Mouse (Mus musculus) urinary bladder, postnatal 14 days (tissue): ENCODE results near the gene Batf.

Source experiments
- DNase-seq: peaks from one replicate; pipeline ENCODE4 v3.0.0; 2021; ENCODE audit warnings: low spot score

Batf gene

DNA sequence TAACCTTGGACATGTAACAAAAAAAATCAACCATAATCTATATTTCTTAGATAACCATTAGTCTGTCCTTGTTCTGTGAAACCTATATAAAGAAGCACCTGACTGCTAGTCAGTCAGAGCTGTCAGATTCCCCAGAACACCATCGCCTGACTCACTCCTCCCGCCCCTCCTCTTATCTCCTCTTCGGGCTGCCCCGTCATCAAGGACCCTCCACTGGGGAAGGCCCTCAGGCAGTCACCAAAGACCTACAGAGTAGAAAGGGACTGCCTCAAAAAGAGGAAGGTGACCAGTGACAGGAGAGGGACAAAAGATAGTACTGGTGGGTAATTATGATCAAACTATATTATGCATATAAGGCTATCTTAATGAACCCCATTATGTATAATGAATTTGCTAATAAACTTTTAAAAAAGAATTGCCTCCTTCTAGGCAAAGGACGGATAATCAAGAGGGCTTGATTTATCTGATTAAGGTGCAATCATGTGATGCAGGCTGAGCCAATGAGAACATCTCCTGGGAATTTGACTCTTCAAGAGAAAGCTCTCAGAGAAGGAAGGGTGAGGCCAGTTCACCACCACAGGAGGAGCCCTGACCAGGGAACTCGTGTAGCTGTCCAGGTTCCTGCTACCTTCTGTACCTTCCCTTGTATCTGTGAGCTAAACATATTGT, 40.4 kb downstream of the Batf start:
- DNase-seq = no peak

DNA sequence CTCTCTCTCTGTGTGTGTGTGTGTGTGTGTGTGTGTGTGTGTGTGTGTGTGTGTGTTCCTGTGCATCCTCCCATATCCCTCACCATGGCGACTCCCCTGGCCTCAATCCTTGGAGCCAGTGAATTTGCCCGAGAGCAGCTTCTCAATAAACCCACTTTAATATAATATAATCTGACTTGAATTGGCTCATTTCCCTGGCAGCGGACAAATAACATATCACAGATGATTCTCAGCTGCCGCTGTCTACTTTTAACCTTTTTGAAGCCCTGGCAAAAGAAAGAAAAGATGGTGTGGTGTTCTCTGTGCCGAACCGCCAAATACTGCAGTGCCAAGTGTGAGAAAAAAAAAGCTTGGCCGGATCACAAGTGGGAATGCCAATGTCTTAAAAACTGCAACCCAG, 41.7 kb downstream of the Batf start:
- DNase-seq = no peak

DNA sequence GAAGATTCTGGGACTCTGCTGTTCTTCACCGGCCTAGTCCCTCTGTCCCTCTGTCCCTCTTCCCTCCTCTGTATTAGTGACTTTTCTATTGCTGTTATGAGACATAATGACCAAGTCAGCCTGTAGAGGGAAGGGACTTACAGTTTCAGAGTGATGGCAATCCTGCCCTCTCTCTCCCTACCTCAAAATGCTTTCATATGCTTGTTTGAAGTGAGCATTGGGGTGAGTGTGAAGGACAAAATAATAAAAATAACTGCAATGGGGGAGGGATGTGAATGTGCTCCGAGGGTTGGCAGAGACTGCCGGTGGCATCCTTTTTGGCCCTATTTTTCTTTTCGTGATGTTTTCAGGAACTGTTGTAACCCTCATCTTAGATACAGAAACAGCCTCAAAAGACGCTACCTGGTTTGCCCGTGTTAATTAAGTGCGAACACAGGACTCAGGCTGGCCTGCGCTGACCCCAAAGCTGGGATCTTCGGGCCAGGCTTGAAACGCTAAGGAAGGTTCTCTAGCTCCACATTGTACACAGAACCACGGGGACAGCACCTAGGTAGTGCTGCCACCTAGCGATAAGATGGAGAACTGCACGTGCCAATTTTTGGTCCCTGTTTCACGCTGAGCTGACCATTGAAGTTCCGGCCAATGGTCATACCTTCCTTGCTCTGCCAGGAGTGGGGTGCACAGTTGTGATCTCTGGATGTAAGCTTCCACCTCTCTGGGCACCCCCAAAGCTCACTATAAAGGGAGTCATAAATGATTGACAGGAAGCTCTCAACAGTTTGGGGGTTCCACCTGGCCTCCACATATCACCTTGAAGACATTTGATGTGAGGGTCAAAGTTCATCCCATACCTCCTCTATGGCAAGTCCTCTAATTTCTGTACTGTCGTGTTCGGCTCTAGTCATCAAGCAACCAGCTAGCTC, 42.8 kb downstream of the Batf start:
- peak; percentile 68 for DNase-seq

DNA sequence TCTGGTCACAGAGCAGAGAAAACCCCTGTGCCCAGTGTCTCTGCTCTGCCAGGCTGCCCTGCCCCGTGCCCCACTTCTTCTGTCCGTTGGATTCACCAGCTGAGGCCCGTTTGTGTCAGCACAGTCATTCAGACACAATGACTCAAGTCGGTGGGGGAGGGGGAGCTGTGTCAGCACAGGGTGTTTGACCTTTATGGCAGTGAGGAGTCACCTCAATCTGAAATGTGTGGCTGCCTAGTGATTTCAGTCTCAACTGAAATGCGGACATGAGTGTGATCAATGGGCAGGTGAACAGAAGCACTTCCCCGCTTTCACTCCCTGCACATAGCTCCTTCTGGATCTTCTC, 43.4 kb downstream of the Batf start:
- no peak for DNase-seq

DNA sequence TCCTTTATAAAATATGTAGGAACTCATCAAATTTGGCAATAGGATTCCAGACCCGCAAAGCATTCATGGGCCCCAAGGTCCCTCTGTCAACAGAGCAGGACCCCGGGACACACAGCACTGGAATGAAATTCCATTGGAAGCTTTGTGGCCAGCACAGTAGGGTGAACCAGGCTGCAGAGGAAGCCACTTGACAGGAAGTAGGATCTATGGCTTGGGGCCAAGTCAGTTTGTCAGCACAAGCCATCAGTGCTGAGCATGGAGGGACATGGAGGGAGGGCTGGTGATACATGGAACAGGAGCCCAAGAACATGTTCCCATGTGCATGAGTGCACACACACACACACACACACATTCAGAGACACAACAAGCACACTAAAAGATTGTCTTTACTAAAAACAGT, 49.7 kb downstream of the Batf start:
- DNase-seq = no peak

DNA sequence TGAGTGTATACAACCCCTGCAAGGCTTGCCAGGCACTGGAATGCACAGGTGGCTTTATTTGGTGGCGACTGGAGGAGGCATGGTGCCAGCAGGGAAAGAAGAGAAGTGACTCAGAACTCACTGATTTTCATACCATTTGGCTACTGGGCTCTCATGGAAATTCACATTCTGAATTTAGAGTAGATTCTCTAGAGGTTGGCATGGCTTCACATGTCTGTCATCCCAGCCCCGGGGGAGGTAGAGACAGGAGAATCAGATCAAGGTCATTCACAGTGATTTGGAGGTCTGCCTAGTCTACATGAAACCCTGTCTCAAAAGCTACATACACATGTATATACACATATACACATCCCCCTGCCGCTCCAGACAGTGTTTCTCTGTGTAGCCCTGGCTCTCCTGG, 50.5 kb downstream of the Batf start:
- no peak for DNase-seq

DNA sequence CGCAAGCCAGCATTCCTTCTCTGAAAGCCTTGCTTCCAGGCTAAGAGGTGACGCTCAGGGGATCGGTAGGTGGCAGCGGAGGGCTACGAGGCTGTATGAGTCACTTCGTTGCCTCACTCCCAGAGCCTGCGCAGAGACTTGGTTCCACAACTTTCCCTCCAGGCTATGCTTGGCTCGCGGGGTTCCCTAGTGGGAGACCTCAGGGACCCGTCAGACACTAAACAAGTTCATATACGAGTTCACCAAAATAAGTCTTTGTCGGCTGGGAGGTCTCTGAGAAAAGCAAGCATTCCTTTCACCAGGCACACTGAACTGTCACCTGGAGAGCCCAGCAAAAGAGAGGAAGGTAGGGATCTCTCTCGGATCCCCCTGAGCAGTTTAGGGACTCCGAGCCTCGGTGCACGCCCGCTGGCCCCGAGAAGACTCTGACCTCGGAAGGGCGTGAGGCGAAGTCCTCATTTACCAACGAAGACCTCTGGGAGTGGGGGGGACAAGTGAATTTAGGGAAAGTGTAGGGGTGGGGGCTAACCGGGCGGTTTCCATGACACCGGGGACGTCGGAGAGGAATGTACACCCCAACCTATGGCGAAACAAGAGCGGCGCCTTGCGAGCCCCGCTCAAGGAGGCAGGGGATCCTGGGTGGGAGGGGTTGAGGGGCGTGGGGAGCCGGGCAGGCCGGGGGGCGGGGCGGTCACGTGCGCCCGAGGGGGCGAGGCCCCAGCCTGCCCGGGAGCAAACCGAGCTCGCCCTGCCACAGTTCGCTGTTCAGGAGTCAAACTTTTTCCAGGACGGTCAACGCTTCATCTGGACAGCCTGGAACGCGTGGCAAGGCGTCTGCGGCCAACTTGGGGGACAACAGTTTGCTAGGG, 59.6 kb downstream of the Batf start, which contains the start of gene Flvcr2:
Flvcr2 (plus strand) TSS at position 713 of the 869 bp plus-strand sequence.
- DNase-seq = peak; percentile 85

DNA sequence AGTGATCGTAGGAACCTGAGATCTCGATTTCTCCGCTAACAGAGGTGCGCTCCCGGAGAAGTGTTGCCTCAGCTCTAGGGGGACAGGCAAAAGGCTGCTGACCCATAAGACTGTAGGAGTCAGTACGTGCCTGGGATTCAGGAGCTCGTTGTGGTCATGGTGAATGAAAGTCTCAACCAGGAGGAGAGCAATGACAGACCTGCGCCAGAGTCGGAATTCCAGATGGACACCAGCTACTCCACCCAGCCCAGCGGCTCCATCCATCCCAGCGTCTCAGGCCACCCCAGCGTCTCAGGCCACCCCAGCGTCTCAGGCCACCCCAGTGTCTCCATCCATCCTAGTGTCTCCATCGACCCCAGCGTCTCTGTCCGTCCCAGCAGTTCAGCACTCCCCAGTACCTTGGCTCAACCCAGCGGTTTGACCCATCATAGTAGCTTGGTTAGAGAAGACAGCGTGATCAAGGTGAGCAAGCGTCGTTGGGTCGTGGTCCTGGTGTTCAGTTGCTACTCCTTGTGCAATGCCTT, 60.3 kb downstream of the Batf start:
- DNase-seq = no peak

DNA sequence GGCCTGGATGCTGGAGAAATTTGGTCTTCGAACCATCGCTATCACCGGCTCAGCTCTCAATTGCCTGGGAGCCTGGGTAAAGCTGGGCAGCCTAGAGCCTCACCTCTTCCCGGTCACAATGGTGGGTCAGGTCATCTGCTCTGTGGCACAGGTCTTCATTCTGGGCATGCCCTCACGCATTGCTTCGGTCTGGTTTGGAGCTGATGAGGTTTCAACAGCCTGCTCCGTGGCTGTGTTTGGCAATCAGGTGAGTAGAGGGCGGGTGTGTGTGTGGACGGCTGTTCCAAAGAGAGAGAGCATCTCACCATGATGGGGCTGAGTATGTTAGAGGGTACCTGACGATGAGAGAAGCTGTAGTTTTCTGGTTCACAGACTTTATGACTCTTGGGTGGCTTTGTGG, 60.9 kb downstream of the Batf start:
- DNase-seq = no peak

DNA sequence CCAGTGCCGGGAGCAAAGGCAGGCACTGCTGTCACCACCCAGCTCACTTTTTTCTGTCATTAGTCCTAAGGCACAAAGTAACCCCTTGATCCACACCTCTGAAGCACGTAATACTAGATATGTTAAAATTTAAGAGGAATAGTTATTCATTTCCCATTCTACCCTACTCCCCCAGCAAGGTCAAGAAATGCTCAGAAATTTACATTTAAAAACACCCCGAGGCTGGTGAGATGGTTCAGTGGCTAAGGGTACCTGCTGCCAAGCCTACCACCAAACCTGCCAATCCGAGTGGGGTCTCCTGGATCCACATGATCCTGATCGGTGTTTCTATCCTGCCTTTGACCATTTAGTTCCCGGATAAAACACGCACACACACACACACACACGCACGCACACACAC, 63.4 kb downstream of the Batf start:
- DNase-seq = no peak

DNA sequence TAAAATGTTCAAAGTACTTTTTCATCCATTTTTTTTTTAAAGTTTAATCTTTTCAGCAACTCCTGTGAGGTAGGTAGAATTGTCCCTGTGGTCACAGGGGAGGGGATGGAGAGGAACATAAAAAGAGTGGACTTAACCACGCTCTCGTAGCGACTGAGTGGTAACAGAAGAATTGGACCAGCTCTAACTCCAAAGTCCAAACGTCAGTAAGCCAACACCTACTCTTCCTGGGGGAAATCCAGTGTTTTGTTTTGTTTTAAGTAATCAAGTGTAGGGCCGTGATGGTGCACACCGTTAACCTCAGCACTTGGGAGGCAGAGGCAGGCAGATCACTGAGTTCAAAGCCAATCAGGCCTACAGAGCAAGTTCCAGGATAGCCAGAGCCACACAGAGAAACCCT, 65.6 kb downstream of the Batf start:
- no peak for DNase-seq

DNA sequence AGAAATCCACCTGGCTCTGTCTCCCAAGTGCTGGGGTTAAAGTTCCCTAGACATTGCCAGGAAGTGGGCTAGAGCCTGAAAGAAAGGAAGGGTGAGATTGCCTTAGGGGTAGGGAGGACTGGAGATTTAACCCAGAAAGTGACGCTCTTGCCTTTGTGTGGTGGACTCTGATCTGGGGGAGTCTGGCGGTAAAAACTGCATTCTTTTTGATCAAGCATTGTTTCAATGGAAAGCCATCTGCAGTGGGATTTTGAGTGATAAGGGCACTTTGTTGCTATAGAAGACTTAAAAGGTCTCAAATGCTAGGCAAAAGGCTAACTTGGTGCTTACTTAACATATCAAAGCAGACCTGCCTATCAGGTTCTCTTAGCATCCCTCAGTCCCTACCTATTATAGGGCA, 66.8 kb downstream of the Batf start:
- no peak for DNase-seq

DNA sequence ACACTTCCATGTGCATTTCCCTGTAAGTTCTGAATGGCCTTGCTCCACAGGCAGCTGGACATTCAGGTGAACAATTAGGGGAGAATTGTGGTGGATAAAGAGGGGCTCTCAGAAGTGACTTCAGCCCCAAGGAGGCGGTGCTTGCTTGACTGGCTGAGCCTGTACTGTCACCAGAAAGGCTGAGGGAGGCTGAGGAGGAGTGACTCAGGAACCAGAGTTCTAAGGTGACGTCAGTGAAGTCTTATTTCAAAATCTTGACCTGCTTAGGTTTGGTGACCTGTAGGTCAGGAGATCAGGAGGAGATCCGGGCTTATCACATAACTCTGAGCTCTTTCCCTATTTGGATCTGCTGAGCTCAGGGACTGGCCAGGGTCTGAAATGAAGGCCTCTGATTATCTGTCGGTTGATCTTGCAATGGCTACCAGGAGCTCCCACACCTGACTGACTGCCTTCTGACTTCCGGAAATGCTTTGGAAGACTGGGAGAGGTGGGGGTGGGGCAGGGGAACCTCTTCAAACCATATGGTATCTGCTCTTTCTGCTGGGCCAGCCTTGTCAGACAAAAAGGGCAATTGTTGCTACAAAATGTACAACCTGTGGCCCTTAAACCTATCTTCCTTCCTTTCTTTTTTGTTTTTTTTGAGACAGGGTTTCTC, 68.3 kb downstream of the Batf start:
- DNase-seq = peak; percentile 29

DNA sequence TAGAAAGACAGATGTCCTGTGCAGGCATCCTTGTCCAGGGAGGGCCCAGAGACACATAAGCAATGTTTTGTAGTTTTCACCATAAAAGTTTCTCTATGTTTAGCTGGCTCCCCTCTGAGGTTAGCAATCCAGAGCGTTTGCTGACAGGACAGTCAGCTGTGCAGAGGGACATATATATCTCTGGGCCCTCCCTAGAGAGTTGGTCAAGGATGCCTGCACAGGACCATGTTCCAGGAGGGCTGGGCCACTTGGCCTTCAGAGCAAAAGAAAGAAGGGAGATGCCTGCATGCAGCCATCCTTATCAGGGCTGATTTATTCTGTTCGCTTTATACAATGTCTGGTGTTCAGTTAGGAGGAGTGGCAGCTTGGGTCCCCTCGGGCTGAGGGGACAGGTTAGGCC, 70.0 kb downstream of the Batf start:
- DNase-seq = no peak

DNA sequence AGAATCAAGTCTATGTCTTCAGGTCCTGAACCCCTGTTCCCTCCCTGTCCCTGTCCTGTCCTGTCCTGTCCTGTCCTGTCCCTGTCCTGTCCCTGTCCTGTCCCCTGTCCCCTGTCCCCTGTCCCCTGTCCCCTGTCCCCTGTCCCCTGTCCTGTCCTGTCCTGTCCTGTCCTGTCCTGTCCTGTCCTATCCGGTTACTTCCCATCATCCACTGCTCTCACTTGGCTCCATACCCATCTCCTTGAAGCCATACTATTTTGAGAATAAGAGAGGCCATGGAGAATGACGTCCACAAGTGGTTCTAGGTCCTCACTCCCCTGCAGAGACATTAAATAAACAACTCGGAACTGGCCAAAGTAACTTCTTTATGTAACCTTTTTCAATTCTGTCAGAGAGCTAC, 70.6 kb downstream of the Batf start:
- DNase-seq = no peak
